Mouse (Mus musculus): ENCODE measurements around the gene Vti1a. TPM values are rescaled to one million over a fixed set of nuclear protein-coding genes. Genes with fewer than 3 reads are reported as not detected.
A peak's percentile ranks its signal among the peaks of the same experiment; 100 is the strongest.

Gene Vti1a
- polyA plus RNA-seq, 1 experiment from 2014 or later: 22.8 TPM

DNA sequence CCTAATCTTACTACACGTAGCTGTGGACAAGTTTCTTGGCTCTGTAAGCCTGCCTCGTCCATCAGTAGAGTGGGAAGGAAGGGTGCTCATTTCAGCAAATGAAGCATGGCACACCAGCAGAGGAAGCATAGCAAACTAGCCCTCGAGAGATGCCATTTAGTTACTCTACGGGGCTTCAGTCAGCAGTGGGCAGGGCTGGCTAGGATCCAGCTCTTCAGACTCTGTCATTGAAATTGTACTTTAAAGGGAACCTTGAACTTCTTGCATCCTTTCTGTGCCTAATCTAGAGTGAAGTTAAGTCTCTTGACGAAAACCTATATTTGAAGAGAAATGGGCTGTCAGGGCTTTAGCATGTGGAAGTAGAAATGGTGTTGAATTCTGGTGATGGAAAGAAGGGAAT is 3.4 kb downstream of the Vti1a start:
- peaks cover 17% of the 10 kb centered on the region for H3K36me3 ChIP-seq (ENCODE audit: control insufficient read depth, insufficient read depth, low read length)
- no peaks in the 10 kb centered on the region for H3K27me3 ChIP-seq (replicated peaks; ENCODE audit: control insufficient read depth, insufficient read depth, low read length)
- H3K4me1 ChIP-seq (ENCODE audit: control insufficient read depth, insufficient read depth, low read length): peaks cover 9% of the 10 kb centered on the region
- no peak overlapping the region for H3K9ac ChIP-seq (ENCODE audit: low read length)
- 69% methylated on average over 5 of the region's 5 CpGs for WGBS
- no peaks in the 10 kb centered on the region for H3K9me3 ChIP-seq (replicated peaks; ENCODE audit: control insufficient read depth, low read length)
- ATAC-seq: no peak
- H3K4me3 ChIP-seq (ENCODE audit: low read depth, low read length): no peak overlapping the region
- H3K27ac ChIP-seq (ENCODE audit: low read depth, low read length): no peak overlapping the region
- no peak for DNase-seq (ENCODE audit: low spot score)
- H3K4me2 ChIP-seq (ENCODE audit: low read length): no peak overlapping the region

DNA sequence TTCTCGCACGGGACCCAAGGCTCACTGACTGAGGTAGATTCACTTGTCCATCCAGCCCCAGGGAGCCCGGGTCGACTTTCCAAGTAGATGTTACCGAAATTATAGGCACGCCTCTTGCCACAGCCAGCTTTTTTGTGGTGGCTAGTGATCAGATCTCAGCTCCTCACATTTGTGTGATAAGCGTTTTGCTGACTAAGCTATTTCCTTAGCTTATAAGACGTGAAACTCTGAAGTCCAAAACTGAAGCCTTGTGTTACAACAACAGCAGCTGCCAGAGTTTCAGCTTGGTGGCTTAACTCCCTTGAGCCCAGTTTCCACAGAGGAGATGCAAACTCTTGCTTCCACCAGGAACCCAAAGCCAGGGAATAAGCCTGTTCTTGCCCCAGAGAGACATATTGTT is 6.5 kb downstream of the Vti1a start:
- DNase-seq (ENCODE audit: low spot score) (no peak), ATAC-seq (no peak)
- Histone ChIP-seq H3K4me1 (ENCODE audit: control insufficient read depth, insufficient read depth, low read length) (no peaks in the 10 kb centered on the region; the same call in 1 of the 2 replicates), H3K4me3 (ENCODE audit: low read depth, low read length) (no peak overlapping the region), H3K4me2 (ENCODE audit: low read length) (no peak overlapping the region), H3K36me3 (ENCODE audit: control insufficient read depth, insufficient read depth, low read length) (peaks cover 18% of the 10 kb centered on the region), H3K9ac (ENCODE audit: low read length) (no peak overlapping the region), H3K27ac (ENCODE audit: low read depth, low read length) (no peak overlapping the region), H3K9me3 (replicated peaks; ENCODE audit: control insufficient read depth, low read length) (no peaks in the 10 kb centered on the region), H3K27me3 (replicated peaks; ENCODE audit: control insufficient read depth, insufficient read depth, low read length) (no peaks in the 10 kb centered on the region)
- 94% methylated on average over 8 of the region's 8 CpGs for WGBS

DNA sequence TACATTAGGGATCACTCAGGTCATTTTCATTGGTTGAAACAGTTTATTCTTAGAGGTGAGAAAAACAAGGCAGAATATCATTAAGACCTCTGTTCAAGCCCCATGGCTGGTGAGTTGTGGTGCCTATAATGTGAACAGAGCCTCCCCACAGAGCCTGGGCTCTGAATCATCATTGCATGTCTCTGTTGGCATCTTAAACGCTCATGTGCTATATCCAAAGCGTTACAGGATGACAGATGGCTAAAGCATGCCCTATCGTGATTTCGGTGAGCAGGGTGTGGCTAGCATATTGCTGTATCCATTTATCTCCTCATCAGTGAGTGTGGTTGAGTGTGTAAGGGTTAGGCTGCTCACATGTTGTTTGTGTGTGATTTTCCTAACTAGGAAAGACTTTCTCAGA is 11.4 kb downstream of the Vti1a start:
- Histone ChIP-seq H3K27ac (ENCODE audit: low read depth, low read length) (no peak overlapping the region), H3K9ac (ENCODE audit: low read length) (no peak overlapping the region), H3K4me1 (ENCODE audit: control insufficient read depth, insufficient read depth, low read length) (no peaks in the 10 kb centered on the region), H3K36me3 (ENCODE audit: control insufficient read depth, insufficient read depth, low read length) (peaks cover 43% of the 10 kb centered on the region), H3K9me3 (replicated peaks; ENCODE audit: control insufficient read depth, low read length) (no peaks in the 10 kb centered on the region), H3K27me3 (replicated peaks; ENCODE audit: control insufficient read depth, insufficient read depth, low read length) (no peaks in the 10 kb centered on the region), H3K4me3 (ENCODE audit: low read depth, low read length) (no peak overlapping the region), H3K4me2 (ENCODE audit: low read length) (no peak overlapping the region)
- no peak for ATAC-seq
- WGBS: 88% methylated on average over 4 of the region's 4 CpGs
- DNase-seq (ENCODE audit: low spot score): no peak

DNA sequence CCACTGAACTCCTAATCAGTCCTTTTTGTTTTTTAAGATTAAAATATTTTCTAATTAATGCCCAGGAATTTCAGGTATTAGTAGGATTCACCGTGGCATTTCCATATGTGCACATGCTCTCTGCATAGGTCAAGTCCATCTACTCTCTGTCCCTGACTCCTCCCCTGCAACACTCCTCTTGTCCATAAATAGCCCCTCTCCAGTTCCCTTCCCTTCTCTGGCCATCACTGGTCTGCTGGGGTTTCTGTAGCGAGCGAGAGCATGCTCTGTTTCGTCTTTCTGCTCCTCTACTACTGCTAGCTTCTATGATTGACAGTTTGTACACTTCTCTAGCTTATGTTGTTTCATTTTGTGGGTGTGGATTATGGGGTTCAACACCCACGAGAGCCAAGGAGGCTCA is 15.7 kb downstream of the Vti1a start:
- Histone ChIP-seq H3K9me3 (replicated peaks; ENCODE audit: control insufficient read depth, low read length) (no peaks in the 10 kb centered on the region), H3K4me3 (ENCODE audit: low read depth, low read length) (no peak overlapping the region), H3K36me3 (ENCODE audit: control insufficient read depth, insufficient read depth, low read length) (peaks cover 26% of the 10 kb centered on the region; the same call in 1 of the 2 replicates), H3K27ac (ENCODE audit: low read depth, low read length) (no peak overlapping the region), H3K4me1 (ENCODE audit: control insufficient read depth, insufficient read depth, low read length) (no peaks in the 10 kb centered on the region), H3K9ac (ENCODE audit: low read length) (no peak overlapping the region), H3K27me3 (replicated peaks; ENCODE audit: control insufficient read depth, insufficient read depth, low read length) (0 out of 2 replicates have a peak, but pooled peaks cover 3% of the 10 kb centered on the region), H3K4me2 (ENCODE audit: low read length) (no peak overlapping the region)
- ATAC-seq (no peak), DNase-seq (ENCODE audit: low spot score) (no peak)
- 93% methylated on average over 5 of the region's 5 CpGs for WGBS

DNA sequence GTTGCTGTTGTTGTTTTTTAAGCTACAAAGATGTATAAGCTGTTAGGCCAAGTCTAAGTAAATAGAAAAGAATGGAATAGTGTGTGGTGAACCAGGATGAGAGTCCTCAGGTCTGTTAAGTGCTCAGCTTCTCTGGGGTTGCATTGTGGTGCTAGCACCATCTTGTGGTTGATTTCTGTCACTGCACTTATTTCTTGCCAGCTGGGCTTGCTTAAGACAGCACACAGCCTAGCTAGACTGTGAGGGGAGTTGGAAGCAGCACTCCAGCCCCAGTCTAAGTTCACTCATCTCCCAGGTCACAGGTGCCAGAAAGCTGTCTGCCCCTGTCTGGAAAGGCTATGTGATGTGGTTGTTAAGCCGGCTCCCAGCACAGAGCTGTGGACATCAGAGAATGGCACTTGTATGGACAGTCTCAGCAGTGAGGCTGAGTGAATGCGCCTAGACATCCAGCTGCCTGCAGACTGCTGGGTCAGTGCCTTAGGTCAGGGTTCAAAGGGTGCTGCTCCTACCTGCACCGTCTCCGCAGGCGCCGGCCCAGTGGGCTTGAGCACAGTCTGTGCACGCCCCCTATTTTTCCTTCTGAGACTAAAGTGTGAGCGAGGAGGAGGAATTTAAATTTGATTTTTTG is 16.7 kb downstream of the Vti1a start:
- Histone ChIP-seq H3K4me2 (ENCODE audit: low read length) (no peak overlapping the region), H3K9ac (ENCODE audit: low read length) (no peak overlapping the region), H3K27ac (ENCODE audit: low read depth, low read length) (no peak overlapping the region), H3K4me1 (ENCODE audit: control insufficient read depth, insufficient read depth, low read length) (no peaks in the 10 kb centered on the region), H3K36me3 (ENCODE audit: control insufficient read depth, insufficient read depth, low read length) (peaks cover 25% of the 10 kb centered on the region; the same call in 1 of the 2 replicates), H3K9me3 (replicated peaks; ENCODE audit: control insufficient read depth, low read length) (no peaks in the 10 kb centered on the region), H3K4me3 (ENCODE audit: low read depth, low read length) (no peak overlapping the region), H3K27me3 (replicated peaks; ENCODE audit: control insufficient read depth, insufficient read depth, low read length) (0 out of 2 replicates have a peak, but pooled peaks cover 3% of the 10 kb centered on the region)
- DNase-seq (ENCODE audit: low spot score) (peak; percentile 87), ATAC-seq (peak; percentile 90)
- WGBS: 91% methylated on average over 8 of the region's 8 CpGs

DNA sequence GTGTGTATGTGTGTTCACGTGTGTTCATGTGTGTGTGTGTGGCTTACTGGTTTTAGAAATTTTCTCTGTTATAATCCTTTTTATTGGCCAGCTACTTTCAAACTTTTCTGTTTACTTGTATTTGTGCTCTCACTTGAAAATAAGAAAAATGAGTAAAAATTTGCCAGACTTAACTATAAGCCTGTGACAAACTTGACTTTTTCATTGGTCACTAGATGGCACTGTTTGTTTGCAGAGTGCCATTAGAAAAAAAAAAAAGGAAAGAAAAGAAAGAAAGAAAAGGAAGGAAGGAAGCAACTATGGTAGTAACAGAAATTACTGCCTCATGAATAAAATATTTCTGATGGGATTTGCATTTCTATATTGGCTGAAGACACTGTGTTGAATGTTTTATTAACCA is 19.8 kb downstream of the Vti1a start:
- peak; percentile 75 for DNase-seq (ENCODE audit: low spot score)
- H3K4me3 ChIP-seq (ENCODE audit: low read depth, low read length): no peak overlapping the region
- no peak for ATAC-seq
- no peak overlapping the region for H3K27ac ChIP-seq (ENCODE audit: low read depth, low read length)
- H3K9me3 ChIP-seq (replicated peaks; ENCODE audit: control insufficient read depth, low read length): no peaks in the 10 kb centered on the region
- 0 out of 2 replicates have a peak, but pooled peaks cover 5% of the 10 kb centered on the region for H3K36me3 ChIP-seq (ENCODE audit: control insufficient read depth, insufficient read depth, low read length)
- H3K4me2 ChIP-seq (ENCODE audit: low read length): no peak overlapping the region
- H3K27me3 ChIP-seq (replicated peaks; ENCODE audit: control insufficient read depth, insufficient read depth, low read length): 0 out of 2 replicates have a peak, but pooled peaks cover 3% of the 10 kb centered on the region
- H3K4me1 ChIP-seq (ENCODE audit: control insufficient read depth, insufficient read depth, low read length): no peaks in the 10 kb centered on the region
- WGBS: 88% methylated on average over 1 of the region's 1 CpGs
- no peak overlapping the region for H3K9ac ChIP-seq (ENCODE audit: low read length)

DNA sequence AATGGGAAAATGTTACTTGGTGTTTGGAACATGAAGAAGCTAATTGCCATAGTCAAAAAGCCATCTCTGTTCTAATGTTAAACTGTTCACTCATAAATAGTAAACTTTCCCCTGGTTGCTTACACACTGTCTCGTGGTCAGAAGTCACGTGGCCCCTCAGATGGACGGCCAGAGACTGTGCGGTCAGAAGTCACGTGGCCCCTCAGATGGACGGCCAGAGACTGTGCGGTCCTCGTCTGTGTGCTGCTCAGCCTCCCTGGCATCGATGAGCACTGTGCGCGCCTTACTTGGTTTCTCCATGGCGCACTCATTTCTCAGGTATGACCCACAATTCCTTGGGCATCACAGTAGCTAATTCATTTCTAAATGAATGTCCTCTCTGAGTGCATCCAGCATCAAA is 20.3 kb downstream of the Vti1a start:
- H3K4me2 ChIP-seq (ENCODE audit: low read length): no peak overlapping the region
- H3K4me1 ChIP-seq (ENCODE audit: control insufficient read depth, insufficient read depth, low read length): no peaks in the 10 kb centered on the region
- H3K9me3 ChIP-seq (replicated peaks; ENCODE audit: control insufficient read depth, low read length): no peaks in the 10 kb centered on the region
- DNase-seq (ENCODE audit: low spot score) (no peak), ATAC-seq (no peak; the same call in 1 of the 2 replicates)
- 0 out of 2 replicates have a peak, but pooled peaks cover 2% of the 10 kb centered on the region for H3K36me3 ChIP-seq (ENCODE audit: control insufficient read depth, insufficient read depth, low read length)
- H3K4me3 ChIP-seq (ENCODE audit: low read depth, low read length): no peak overlapping the region
- H3K9ac ChIP-seq (ENCODE audit: low read length): no peak overlapping the region
- WGBS: 88% methylated on average over 12 of the region's 12 CpGs
- 0 out of 2 replicates have a peak, but pooled peaks cover 3% of the 10 kb centered on the region for H3K27me3 ChIP-seq (replicated peaks; ENCODE audit: control insufficient read depth, insufficient read depth, low read length)
- H3K27ac ChIP-seq (ENCODE audit: low read depth, low read length): no peak overlapping the region

DNA sequence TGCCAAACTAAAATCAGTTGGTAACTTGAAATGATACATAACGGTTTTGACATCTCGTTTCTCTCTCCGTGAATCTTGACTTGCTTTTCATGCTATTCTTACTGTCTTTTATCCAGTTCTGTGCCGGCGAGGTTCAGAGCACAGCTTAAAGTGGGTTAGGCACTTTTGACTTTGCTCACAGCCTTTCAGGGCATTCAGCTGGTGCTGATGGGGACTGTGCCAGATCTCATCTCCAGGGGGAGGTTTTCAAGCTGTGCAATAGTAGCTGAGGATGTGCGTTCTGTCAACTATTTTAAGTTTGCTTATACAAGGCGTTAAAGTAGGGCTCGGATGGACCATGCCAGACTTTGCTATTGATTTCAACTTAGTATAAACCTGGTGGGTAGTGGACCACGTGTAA is 21.0 kb downstream of the Vti1a start:
- 77% methylated on average over 9 of the region's 9 CpGs for WGBS
- no peak for DNase-seq (ENCODE audit: low spot score)
- Histone ChIP-seq H3K27me3 (replicated peaks; ENCODE audit: control insufficient read depth, insufficient read depth, low read length) (0 out of 2 replicates have a peak, but pooled peaks cover 3% of the 10 kb centered on the region), H3K4me2 (ENCODE audit: low read length) (no peak overlapping the region), H3K36me3 (ENCODE audit: control insufficient read depth, insufficient read depth, low read length) (0 out of 2 replicates have a peak, but pooled peaks cover under 1% of the 10 kb centered on the region), H3K27ac (ENCODE audit: low read depth, low read length) (no peak overlapping the region), H3K4me3 (ENCODE audit: low read depth, low read length) (no peak overlapping the region), H3K9me3 (replicated peaks; ENCODE audit: control insufficient read depth, low read length) (no peaks in the 10 kb centered on the region), H3K9ac (ENCODE audit: low read length) (no peak overlapping the region), H3K4me1 (ENCODE audit: control insufficient read depth, insufficient read depth, low read length) (no peaks in the 10 kb centered on the region)
- no peak for ATAC-seq

DNA sequence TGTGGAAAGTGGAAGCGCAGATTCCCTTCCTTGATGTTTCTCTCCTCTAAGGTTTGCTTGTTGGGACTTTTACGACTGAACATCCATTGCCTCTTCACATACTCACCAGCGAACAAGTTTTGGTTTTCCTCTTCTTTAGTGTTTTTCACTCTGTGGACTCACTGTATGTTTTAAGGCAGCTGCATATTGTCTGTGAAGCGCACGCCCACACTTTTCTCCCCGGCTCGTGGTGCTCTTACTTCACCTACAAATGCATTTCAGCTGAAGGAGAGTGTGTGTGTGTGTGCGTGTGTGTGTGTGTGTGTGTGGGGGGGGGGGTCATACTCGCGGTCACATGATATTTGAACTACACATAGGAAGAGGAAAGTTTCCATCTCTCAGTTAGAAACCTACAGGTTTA is 21.6 kb downstream of the Vti1a start:
- H3K4me2 ChIP-seq (ENCODE audit: low read length): no peak overlapping the region
- H3K36me3 ChIP-seq (ENCODE audit: control insufficient read depth, insufficient read depth, low read length): 0 out of 2 replicates have a peak, but pooled peaks cover 3% of the 10 kb centered on the region
- no peak for DNase-seq (ENCODE audit: low spot score)
- H3K9ac ChIP-seq (ENCODE audit: low read length): no peak overlapping the region
- WGBS: 90% methylated on average over 10 of the region's 10 CpGs
- ATAC-seq: no peak
- no peaks in the 10 kb centered on the region for H3K4me1 ChIP-seq (ENCODE audit: control insufficient read depth, insufficient read depth, low read length)
- H3K4me3 ChIP-seq (ENCODE audit: low read depth, low read length): no peak overlapping the region
- no peak overlapping the region for H3K27ac ChIP-seq (ENCODE audit: low read depth, low read length)
- H3K27me3 ChIP-seq (replicated peaks; ENCODE audit: control insufficient read depth, insufficient read depth, low read length): 0 out of 2 replicates have a peak, but pooled peaks cover 3% of the 10 kb centered on the region
- H3K9me3 ChIP-seq (replicated peaks; ENCODE audit: control insufficient read depth, low read length): no peaks in the 10 kb centered on the region
